29 mouse cellular contexts compared by ENCODE assay signal in genomic region chr4:140775876-140776275, GRCm38 (mm10). TPM values are rescaled to one million over a fixed set of nuclear protein-coding genes. Genes with fewer than 3 reads are reported as not detected.
DNase-seq lines count a peak whose midpoint lies in the region; TF ChIP-seq lines count a peak whose summit lies in the region.
"Had no signal": no experiment of that assay in that cellular context is flagged by ENCODE, and none has a peak within 500 bp of the region (broad histone marks: within the 10 kb centered on the region; RNA-seq: fewer than 3 reads in every experiment).

No protein-coding gene starts in this region.

- peaks cover 34% of the 10 kb centered on the region for H3K4me1 ChIP-seq in thymus, adult 2 months (replicated peaks; ENCODE audit: control insufficient read depth, insufficient read depth, low read length)
- H3K4me1 ChIP-seq in lung, adult 2 months (ENCODE audit: control insufficient read depth, insufficient read depth, low read length) = no peaks in the 10 kb centered on the region
- H3K4me1 ChIP-seq: embryonic facial prominence, embryonic 15.5 days had no signal

- H3K4me3 ChIP-seq in thymus, adult 2 months (ENCODE audit: control insufficient read depth, insufficient read depth, low read length) = no peak overlapping the region
- H3K4me3 ChIP-seq in lung, adult 2 months (replicated peaks; ENCODE audit: extremely low read depth, low read depth, low read length) = no peak overlapping the region
- H3K4me3 ChIP-seq: embryonic facial prominence, embryonic 15.5 days; erythroblast, embryonic 14.5 days; forebrain, embryonic 10.5 days; heart, embryonic 10.5 days; hindbrain, embryonic 12.5 days had no signal

- no peaks in the 10 kb centered on the region for H3K36me3 ChIP-seq in thymus, adult 2 months (ENCODE audit: control insufficient read depth, insufficient read depth, low read length)
- H3K36me3 ChIP-seq: embryonic facial prominence, embryonic 15.5 days; forebrain, embryonic 10.5 days; heart, embryonic 10.5 days; hindbrain, embryonic 12.5 days had no signal

- DNase-seq in induced T-regulatory cell, adult 2 months (ENCODE audit: low read depth) = peak; percentile 15
- DNase-seq in thymus, adult 2 months = peak; percentile 69
- peak; percentile 72 for DNase-seq in thymus, postnatal 25 days
- DNase-seq in lung, adult 2 months = no peak
- no peak for DNase-seq in layer of hippocampus, adult 8-10 months (ENCODE audit: low spot score in 2 of 2)
- no peak for DNase-seq in heart, adult 11 months
- DNase-seq: adrenal gland, postnatal 14 days; cerebellum, adult 18-20 months; cerebellum, postnatal 10 days; embryo, embryonic 11 days; gastrocnemius, postnatal 36 days; heart, adult 18-20 months; heart, postnatal 10 days; heart, postnatal 4 days had no signal

- no peak for TF ChIP-seq CTCF in thymus, adult 2 months (IDR thresholded peaks at IDR 0.05; ENCODE audit: borderline replicate concordance, control insufficient read depth, extremely low read depth, insufficient read depth, low read length, poor library complexity)
- no peak for TF ChIP-seq CTCF in lung, adult 2 months (IDR thresholded peaks at IDR 0.05; ENCODE audit: insufficient read depth, low read length)

- 23% methylated on average over 10 of the region's 10 CpGs for WGBS in thymus, adult 2 months
- WGBS in lung, adult 2 months = 75% methylated on average over 10 of the region's 10 CpGs

- TF ChIP-seq POLR2A in thymus, adult 2 months (IDR thresholded peaks at IDR 0.05; ENCODE audit: control insufficient read depth, extremely low read depth, insufficient read depth, low read length, poor library complexity) = no peak
- TF ChIP-seq POLR2A in lung, adult 2 months (IDR thresholded peaks at IDR 0.05; ENCODE audit: borderline replicate concordance, extremely low read depth, low read depth, low read length) = no peak

- no peaks in the 10 kb centered on the region for H3K27me3 ChIP-seq in thymus, adult 2 months (ENCODE audit: control insufficient read depth, insufficient read depth, low read length)
- H3K27me3 ChIP-seq: embryonic facial prominence, embryonic 15.5 days; hindbrain, embryonic 12.5 days; Patski had no signal

- H3K27ac ChIP-seq in thymus, adult 2 months (ENCODE audit: control insufficient read depth, insufficient read depth, low read length) = peak overlapping the region; percentile 65; the same call in 1 of the 2 replicates
- H3K27ac ChIP-seq: embryonic facial prominence, embryonic 15.5 days; forebrain, embryonic 10.5 days; hindbrain, embryonic 12.5 days had no signal

RNA-seq across cellular contexts. Expression of gene Padi4, which starts 1.8 kb away (rescaled TPM):
- polyA plus RNA-seq in thymus, adult 2 months (2012; rRNA removed) = 21.0 and 23.5 TPM in 2 replicates
- 4.5 and 9.4 TPM in 2 replicates for polyA plus RNA-seq in lung, adult 2 months (2012; rRNA removed)
- total RNA-seq in layer of hippocampus, adult 8-10 months (2022) = under 1 TPM in 1 of 4 experiments, not detected in 3; 0.18 TPM
- total RNA-seq: CH12.LX; gastrocnemius, adult 8-10 months had no signal
- polyA plus RNA-seq: erythroblast, embryonic 14.5 days; forebrain, embryonic 14.5 days had no signal

RNA-seq across cellular contexts. Expression of gene Padi6, which starts 33.4 kb away (rescaled TPM):
- polyA plus RNA-seq in thymus, adult 2 months (2012; rRNA removed) = 0.90 and 1.0 TPM in 2 replicates
- polyA plus RNA-seq in lung, adult 2 months (2012; rRNA removed) = not detected in 2 replicates
- total RNA-seq in layer of hippocampus, adult 8-10 months (2022) = not detected
- total RNA-seq: adrenal gland, adult 18-20 months; adrenal gland, postnatal 14 days; CH12.LX; common myeloid progenitor, adult 5-6 weeks; gastrocnemius, adult 8-10 months; gastrocnemius, postnatal 36 days; heart, adult 18-20 months; heart, postnatal 10 days; heart, postnatal 4 days had no signal
- polyA plus RNA-seq: activated CD4-positive, CD25-positive, alpha-beta regulatory T cell, adult 4 months; embryonic facial prominence, embryonic 11.5 days; embryonic facial prominence, embryonic 15.5 days; erythroblast, embryonic 14.5 days; forebrain, embryonic 10.5 days; forebrain, embryonic 14.5 days; heart, embryonic 10.5 days; heart, embryonic 14.5 days; hindbrain, embryonic 16.5 days; Patski had no signal

RNA-seq across cellular contexts. Expression of gene Padi3, which starts 34.6 kb away (rescaled TPM):
- 2.6 and 3.7 TPM in 2 replicates for polyA plus RNA-seq in thymus, adult 2 months (2012; rRNA removed)
- 0.21 and 0.34 TPM in 2 replicates for polyA plus RNA-seq in lung, adult 2 months (2012; rRNA removed)
- not detected for total RNA-seq in layer of hippocampus, adult 8-10 months (2022)
- total RNA-seq: adrenal gland, adult 18-20 months; adrenal gland, postnatal 14 days had no signal
- polyA plus RNA-seq: embryonic facial prominence, embryonic 11.5 days; erythroblast, embryonic 14.5 days; forebrain, embryonic 14.5 days; heart, embryonic 14.5 days; Patski had no signal

Comparison
In these comparisons a context has a peak if more than half of its experiments do, and no peak if none do; other contexts are left out.
1. DNase-seq: peak in induced T-regulatory cell, adult 2 months (single experiment), thymus, adult 2 months (single experiment) and thymus, postnatal 25 days (single experiment); none in lung, adult 2 months (single experiment), layer of hippocampus, adult 8-10 months (0 of 2) and heart, adult 11 months (single experiment).